Mouse (Mus musculus) left cerebral cortex, postnatal 14 days (tissue): ENCODE measurements around the gene A630076J17Rik. TPM values are rescaled to one million over a fixed set of nuclear protein-coding genes. Genes with fewer than 3 reads are reported as not detected.
A peak's percentile ranks its signal among the peaks of the same experiment; 100 is the strongest.

Source experiments
- DNase-seq, 2 experiments: peaks; one replicate each; pipeline ENCODE4 v3.0.0; 2021 to 2022; ENCODE audit warnings: low spot score in 2 of 2, mixed read lengths in 1 of 2
- intact Hi-C: fragments of 180-260 bp; cut with DNase I; formaldehyde crosslinking; loops from one replicate; pipeline ENCODE4 v1.15.1; 2025
- total RNA-seq, 2 experiments: library from RNA; stranded (reverse); gene quantifications; 2 replicates each; pipeline ENCODE4 v1.2.3; 2021

A630076J17Rik gene
- total RNA-seq, 2 experiments from 2014 or later: not detected

DNA sequence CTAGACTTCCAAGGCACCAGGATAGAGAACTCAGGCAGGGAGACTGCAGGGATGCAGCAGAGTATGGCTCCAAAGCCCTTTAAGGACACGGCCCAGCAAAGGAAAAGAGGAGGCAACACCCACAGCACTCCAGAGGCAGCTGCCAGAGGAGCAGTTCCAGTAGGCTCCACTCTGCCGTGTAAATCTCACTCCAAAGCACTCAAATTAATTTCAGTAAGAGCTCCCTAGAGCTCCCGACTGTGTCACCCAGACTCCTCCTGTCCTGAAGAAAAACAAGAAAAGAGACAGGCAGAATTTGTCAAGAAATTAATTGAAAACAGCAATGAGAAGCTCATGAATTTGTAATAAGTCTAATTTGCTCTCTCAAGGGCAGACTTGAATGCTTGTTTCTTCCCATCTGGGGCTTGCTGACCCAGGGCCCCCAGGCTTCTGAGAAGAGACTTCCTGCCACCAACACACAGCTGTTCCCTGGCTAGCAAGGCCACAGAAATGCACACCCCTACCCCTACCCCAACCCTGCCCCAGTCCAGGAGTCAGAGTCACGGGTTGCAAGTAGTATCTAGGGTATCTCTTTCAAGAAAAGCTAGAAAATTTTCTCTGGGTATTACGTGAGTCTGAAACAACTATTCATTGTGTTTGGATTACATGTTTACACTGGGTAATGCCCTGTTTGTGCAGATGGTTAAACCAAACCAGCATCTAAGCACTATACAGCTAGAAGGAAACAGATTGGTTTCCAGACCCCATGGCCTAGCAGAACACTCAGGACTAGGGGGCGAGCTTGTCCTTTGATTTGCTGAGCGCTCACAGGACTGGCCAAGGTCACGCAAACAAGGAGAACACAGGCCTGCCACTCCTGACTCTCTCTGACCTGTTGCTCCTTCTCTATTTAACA is 30.8 kb downstream of the A630076J17Rik start:
- DNase-seq: peak; percentile 27 to 60
- intact Hi-C loops: no loop called here

GRCm38 (mm10) chr3:107261851-107262165 is 31.4 kb downstream of the A630076J17Rik start:
- DNase-seq: peak in 1 of 2 experiments; percentile 22
- intact Hi-C loops: no loop called here

- DNase-seq: no peak
- intact Hi-C loops: no loop called here
Observed at GRCm38 (mm10) chr3:107266814-107267345, 36.5 kb downstream of the A630076J17Rik start.

GRCm38 (mm10) chr3:107272433-107272832 is 42.0 kb downstream of the A630076J17Rik start:
- intact Hi-C loops: loop anchor here (10.0 kb wide), 1 partner anchor 178 kb away; no protein-coding TSS in a partner anchor
- DNase-seq: no peak

- intact Hi-C loops: loop anchor here (1.0 to 10.0 kb wide), 3 partner anchors 41 to 179 kb away; no protein-coding TSS in a partner anchor
Observed at GRCm38 (mm10) chr3:107273820-107274219, 43.4 kb downstream of the A630076J17Rik start.

GRCm38 (mm10) chr3:107275351-107275750 is 44.9 kb downstream of the A630076J17Rik start:
- intact Hi-C loops: loop anchor here (2.0 to 10.0 kb wide), 4 partner anchors 57 to 187 kb away; partner anchors contain the start of gene Rbm15
- no peak for DNase-seq

More at GRCm38 (mm10) chr3:107273820-107274219, 43.4 kb downstream of the A630076J17Rik start:
- DNase-seq: peak; percentile 77 to 85

GRCm38 (mm10) chr3:107275996-107276395 is 45.6 kb downstream of the A630076J17Rik start:
- intact Hi-C loops: loop anchor here (2.0 to 10.0 kb wide), 4 partner anchors 56 to 186 kb away; partner anchors contain the start of gene Rbm15
- DNase-seq: no peak

DNA sequence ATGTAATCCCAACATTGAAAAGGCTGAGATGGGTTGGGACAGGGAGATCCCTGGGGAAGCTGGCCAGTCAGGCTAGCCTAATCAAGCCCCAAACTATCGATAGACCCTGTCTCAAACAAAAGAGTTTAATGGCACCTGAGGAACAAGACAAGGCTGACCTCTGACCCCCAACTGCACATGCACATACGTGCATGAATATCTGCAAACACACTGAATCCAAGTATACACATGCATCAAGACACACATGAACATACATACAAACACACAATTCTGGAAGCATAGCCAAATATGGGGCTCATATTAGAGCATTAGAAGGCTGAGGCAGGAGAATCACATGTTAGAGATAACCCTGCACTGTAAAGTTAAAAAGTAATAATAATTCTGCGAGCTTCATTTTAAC is 46.2 kb downstream of the A630076J17Rik start:
- DNase-seq: no peak
- intact Hi-C loops: loop anchor here (5.0 to 10.0 kb wide), 3 partner anchors 56 to 186 kb away; partner anchors contain the start of gene Rbm15

GRCm38 (mm10) chr3:107278479-107279269 is 48.3 kb downstream of the A630076J17Rik start, which contains the start of gene Lamtor5:
Gene Lamtor5, plus strand, starts transcription at chr3:107278858.
- intact Hi-C loops: loop anchor here (5.0 to 10.0 kb wide), 3 partner anchors 54 to 184 kb away; partner anchors contain the start of gene Rbm15
- peak; percentile 90 to 92 for DNase-seq

Other genes with a start within 250 kb of the A630076J17Rik start
- gene Kcna3, start 194.4 kb upstream of the A630076J17Rik start, total RNA-seq: 10 to 100 TPM; 28.5 to 28.6 TPM
- 100 to 1,000 TPM in 1 of 2 experiments, 10 to 100 TPM in 1; 97.4 to 107 TPM for gene Kcna2, start 129.5 kb upstream of the A630076J17Rik start, total RNA-seq
- gene Kcna10, start 47.6 kb upstream of the A630076J17Rik start, total RNA-seq: not detected
- not detected for gene Cym, start 8.9 kb upstream of the A630076J17Rik start, total RNA-seq
- not detected for gene Prok1, start 9.1 kb downstream of the A630076J17Rik start, total RNA-seq
- 10 to 100 TPM; 64.9 to 65.7 TPM for gene Lamtor5, start 48.2 kb downstream of the A630076J17Rik start, total RNA-seq
- gene Slc16a4, start 60.6 kb downstream of the A630076J17Rik start, total RNA-seq: 1 to 10 TPM; 2.4 to 2.7 TPM
- 10 to 100 TPM; 24.5 to 24.6 TPM for gene Rbm15, start 103.1 kb downstream of the A630076J17Rik start, total RNA-seq
- 10 to 100 TPM; 61.7 to 74.6 TPM for gene Kcnc4, start 228.9 kb downstream of the A630076J17Rik start, total RNA-seq